Mouse (Mus musculus) right cerebral cortex, postnatal 14 days (tissue): ENCODE data around the gene Rad54l.

ENCODE experiments used
- DNase-seq: peaks from one replicate; pipeline ENCODE4 v3.0.0; 2022

Rad54l gene

DNA sequence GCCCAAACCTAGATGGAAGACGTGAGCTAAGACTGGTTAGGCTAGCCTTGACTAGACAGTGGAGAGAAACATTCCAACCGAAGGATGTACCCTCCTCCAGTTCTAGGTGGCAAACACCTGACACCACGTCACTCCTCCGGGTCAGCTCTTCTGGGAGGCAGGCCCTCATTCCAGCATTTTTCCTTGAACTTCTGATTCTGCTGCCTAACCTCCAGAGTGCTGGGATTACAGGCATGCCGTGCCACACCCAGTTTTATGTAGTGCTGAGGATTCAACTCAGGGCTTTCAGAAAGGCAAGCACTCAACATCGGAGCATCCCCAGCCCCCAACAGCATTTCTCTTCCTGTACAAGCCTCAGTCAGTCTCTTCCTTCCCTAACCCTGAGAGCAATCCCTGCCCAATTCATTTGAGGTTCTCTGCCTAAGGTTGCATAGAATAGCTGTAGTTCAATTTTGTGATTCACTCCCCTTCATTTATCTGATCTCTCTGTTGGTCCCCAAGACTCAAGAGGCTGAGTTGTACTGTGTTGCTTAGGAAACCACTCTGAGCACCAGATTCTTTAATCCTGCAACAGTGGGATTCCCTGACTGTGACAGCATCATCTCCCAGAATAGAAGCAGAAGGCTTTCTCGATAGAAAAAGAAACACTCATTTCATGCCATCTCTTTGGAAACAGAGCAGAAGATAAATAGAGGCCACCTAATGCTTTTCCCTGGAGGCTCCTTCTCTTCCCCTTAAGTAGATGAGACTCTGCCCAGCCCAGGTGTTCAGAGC, 17.5 kb upstream of the Rad54l start:
- no peak for DNase-seq

- DNase-seq = no peak
These were observed 14.0 kb upstream of the Rad54l start for GRCm38 (mm10) chr4:116137421-116137996.

DNA sequence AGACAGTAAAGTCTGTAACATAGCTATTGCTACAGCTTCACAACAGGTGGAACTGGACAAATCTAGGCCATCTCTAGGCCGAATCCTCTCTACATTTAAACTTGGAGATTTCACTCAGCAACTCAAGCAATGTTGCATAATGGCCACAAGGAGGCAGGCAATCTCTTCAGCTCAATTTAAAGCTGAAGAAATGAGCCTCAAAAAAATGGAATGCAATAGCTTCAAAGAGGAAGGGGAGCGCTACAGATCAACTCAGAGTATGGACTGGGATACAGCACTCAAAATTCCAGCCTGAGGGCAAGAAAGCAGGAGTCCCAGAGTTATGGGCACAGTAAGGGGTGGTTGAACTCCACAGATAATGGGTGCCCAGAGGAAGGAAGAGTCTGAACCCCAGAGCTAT, 11.5 kb upstream of the Rad54l start:
- DNase-seq = no peak

DNA sequence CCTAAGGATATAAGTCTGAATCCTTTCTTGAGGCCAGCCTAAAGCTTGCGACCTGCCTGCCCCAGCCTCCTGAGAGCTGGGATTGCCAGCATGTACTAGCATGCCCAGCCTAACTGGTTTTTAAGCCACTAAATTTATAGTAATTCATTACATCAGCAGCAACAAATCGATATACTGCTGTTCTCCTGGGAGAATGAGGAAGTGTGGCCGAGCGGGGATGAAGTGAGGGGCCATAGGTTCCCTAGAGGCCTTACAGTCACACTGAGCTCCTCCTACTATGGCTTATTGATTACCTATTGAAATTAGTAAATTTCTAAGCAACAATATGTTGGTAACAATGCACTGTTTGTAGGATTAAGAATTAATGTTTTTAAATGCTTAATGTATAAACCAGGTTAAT, 9.6 kb upstream of the Rad54l start:
- DNase-seq = no peak

- no peak for DNase-seq
These were observed 4.5 kb upstream of the Rad54l start for GRCm38 (mm10) chr4:116127956-116128355.

- no peak for DNase-seq
These were observed 2.4 kb upstream of the Rad54l start for GRCm38 (mm10) chr4:116125803-116126386.

DNA sequence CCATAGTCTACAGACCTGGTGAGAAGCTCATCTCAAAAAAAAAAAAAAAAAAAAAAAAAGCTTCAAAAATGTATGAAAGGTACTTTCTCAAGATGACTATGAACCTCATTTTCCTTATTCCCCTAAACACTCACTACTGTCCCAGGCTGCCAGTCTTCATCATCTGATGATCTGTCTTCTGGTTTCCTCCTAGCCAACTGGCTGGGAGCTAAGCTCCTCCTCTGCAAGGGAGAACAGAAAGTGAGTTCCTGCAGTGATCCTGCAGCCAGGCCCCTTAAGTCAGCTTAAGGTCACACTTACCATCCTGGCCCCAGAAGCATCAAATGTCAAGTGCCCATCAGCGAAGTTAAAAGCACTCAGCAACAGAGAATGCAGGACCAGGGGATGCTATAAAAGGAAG, 728 bp downstream of the Rad54l start:
- DNase-seq = no peak

GRCm38 (mm10) chr4:116111486-116111885, 12.0 kb downstream of the Rad54l start:
- DNase-seq = no peak

DNA sequence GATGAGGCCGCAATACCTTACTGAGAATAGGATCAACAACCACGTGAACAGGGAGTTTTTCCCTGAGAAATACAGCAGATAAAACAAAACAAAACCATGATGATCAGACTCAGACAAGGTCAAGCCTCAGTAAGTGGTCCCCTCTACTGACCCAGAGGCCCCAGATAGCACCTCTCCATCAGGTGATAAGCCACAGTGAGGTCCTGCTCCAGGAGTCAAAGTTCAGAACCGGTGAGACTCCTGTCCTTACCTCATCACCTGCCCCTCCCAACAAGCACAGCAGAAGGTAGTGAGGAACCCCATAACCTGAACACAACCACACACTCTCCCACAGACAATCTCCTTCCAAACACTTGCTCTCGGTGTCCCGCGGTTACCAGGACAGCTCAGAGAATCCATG, 12.8 kb downstream of the Rad54l start:
- DNase-seq = no peak

DNA sequence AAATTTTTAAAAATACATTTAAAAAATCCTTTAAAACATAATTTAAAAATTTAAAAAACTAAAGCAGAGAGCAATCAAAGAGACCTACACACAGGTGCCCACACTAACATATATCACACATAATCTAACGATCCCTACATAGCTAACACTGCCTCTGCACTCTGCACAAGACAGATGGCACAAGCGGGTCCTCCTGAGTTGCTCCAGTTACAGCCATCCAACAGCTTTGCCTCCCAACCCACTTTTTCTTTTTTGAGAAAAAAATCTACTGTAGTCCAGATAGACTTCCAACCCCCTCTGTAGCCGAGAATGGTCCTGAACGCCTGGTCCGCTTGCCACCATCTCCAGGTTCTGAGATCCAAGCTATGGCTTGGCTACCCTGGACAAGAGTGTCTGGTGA, 18.2 kb downstream of the Rad54l start:
- no peak for DNase-seq

GRCm38 (mm10) chr4:116100959-116101358, 22.5 kb downstream of the Rad54l start:
- DNase-seq = no peak

- no peak for DNase-seq
These were observed 26.3 kb downstream of the Rad54l start for GRCm38 (mm10) chr4:116097211-116097610.

GRCm38 (mm10) chr4:116096291-116096690, 27.2 kb downstream of the Rad54l start:
- no peak for DNase-seq

- DNase-seq = no peak
These were observed 34.8 kb downstream of the Rad54l start for GRCm38 (mm10) chr4:116088510-116089249.

DNA sequence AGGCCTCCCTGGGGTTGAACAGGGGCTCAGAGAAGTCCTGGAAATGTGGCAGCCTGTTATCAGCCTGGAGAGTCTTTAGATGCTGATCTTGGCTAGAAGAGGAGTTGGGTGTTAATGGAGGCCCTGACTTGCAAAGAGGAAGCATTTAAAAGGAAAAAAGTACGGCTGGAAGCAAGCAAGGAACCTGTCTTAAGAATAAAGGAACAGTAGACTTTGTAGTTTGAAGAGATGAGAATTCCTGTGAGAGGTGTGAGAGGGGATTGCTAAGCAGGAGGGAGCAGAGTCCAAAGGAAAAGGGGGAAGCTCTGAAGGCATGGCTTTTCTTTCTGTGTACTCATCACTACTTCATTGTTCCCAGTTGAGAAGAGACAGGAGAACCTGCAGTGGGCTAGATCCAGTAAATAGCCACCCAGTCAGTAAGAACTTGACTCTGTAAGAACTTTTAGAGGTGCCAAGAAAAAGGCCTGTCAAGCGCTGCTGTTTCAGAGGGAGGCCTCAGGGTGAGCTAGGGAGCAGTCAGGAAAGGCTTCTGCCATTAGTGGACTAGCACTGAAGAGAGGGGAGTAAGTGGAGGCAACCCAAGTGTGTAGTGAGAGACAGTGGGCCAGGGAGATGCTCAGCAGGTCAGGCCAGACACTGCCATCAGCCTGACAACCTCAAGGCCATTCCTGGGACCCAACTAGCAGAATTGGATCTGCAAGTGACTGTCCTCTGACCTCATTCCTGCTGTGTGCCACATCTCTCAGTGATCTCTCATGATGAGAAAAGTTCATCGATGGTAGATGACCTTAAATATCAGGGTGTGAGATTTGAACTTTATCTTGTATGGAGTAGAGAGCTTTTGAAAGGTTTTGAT, 46.0 kb downstream of the Rad54l start:
- no peak for DNase-seq

- DNase-seq = peak; percentile 36
These were observed 46.9 kb downstream of the Rad54l start for GRCm38 (mm10) chr4:116076369-116077231.

DNA sequence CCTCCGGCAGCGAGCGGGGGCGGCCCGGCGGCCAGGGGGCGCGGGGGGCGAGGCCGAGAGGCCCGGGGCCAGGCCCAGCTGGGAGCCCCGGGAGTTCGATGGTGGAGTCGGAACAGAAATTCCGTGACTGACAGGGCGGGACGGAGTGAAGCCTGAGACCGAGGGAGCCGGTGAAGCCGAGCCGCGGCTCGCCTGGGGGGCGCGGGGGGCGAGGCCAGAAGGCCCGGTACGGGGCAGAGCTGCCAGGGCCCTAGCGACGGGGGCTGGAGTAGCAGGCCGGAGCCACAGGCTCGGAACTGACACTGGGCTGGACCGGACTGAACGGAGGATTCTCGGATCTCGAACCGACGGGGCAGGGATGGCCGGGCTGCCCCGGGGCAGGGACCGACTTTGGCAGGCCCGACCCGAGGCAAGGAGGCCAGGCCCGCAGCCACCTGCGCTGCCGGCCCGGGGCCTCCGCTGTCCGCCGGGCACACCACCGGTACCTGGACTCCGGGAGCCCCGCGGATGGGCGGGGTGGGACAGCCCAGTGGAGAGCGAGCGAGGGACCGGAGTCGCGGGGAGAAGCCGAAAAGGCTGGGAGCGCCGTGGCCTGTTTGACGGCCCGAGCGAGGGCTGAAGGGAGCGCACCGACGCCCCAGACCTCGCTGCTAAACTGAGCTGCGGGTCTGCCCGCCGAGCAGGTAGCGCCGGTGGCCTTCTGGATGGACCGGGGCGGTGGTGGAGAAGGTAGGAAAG, 47.7 kb downstream of the Rad54l start:
- DNase-seq = peak; percentile 63

- DNase-seq = peak; percentile 97
These were observed 48.4 kb downstream of the Rad54l start, which contains the start of the genes Uqcrh and Lrrc41 for GRCm38 (mm10) chr4:116074861-116075620. Gene Uqcrh, minus strand, starts transcription at chr4:116075071. Gene Lrrc41, plus strand, starts transcription at chr4:116075269.

DNA sequence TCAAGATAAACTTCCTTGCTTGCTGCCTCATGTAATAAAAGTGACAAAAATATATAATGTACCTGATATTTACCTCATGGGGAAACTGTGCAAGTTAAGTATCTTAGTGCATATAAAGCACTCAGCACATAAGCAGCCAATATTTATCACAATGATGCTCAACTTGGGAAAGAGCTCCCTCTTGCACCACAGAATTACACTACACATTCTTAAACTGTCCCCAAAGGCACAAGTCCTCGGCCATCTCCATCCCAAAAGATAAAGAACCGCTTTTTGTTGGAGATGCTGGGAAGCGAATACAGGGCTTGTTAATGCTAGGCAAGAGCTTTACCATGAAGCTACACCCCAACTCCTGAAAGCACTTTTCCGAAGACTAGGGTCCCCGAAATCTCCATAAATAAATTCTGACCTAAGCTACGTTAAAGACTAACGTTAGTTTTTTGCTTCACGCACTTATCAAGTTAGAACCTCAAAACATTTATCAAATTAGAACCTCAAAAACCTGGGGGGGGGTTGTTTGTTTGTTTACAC, 49.3 kb downstream of the Rad54l start:
- no peak for DNase-seq

DNA sequence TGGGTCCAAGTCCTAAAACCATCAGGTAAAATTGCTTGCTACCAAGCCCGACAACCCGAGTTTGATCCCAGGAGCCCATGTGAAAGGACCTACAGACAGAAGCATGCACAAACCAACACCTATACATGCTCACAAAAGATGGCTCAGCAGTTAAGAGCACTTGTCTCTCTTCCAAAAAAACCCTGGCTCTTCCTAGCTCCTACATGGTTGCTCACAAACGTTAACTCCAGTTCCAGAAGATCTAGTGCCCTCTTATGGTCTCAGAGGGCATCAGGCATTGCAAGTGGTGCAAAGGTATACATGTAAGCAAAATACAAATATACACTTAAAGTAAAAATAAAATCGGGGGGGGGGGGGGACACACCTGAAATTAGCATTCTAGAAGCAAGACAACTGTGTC, 50.3 kb downstream of the Rad54l start:
- DNase-seq = no peak
